Mouse (Mus musculus): Measurements from ENCODE around the gene Epha10.
"Not testable (repeated sequence)": the region's sequence is repeated elsewhere in the genome, so short reads cannot be mapped to it uniquely, and the experiment has no call there.

Epha10 gene

DNA sequence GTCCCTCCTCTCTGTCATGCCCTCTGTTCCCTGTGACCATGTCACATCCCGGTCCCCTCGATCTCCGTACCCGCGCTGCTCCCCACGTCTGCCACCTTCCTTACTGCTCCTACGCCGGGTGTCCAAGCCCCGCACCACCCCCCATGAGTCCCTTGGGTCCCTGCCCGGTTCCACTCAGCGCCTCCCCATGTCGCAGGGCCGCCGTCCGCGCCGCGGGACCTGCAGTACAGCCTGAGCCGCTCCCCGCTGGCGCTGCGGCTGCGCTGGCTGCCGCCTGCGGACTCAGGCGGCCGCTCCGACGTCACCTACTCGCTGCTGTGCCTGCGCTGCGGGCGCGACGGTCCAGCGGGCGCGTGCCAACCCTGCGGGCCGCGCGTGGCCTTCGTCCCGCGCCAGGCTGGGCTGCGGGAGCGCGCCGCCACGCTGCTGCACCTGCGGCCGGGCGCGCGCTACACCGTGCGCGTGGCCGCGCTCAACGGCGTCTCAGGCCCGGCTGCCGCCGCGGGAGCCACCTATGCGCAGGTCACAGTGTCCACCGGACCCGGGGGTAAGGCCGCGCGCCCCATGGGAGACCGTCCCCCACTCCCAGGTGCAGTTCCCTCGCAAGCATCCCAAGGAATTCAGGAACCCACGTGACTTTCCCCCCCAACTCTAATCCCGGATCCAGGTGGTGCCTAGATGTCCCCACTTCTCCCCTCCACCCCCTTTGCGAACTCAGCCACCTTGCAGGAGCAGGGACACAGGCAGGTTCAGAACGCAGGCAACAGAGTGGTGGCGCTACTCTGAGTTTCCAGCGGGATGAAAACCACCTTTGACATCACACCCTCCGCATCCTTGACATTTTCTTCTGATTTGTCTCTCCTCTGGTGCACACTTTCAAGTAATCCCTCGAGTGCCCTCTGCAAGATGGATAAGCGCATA, 14.1 kb downstream of the Epha10 start:
- DNase-seq (ENCODE audit: low spot score in 2 of 2) = no peak

- DNase-seq (ENCODE audit: low spot score in 2 of 2) = no peak
Measured at GRCm38 (mm10) chr4:124898428-124898827, 17.7 kb downstream of the Epha10 start.

DNA sequence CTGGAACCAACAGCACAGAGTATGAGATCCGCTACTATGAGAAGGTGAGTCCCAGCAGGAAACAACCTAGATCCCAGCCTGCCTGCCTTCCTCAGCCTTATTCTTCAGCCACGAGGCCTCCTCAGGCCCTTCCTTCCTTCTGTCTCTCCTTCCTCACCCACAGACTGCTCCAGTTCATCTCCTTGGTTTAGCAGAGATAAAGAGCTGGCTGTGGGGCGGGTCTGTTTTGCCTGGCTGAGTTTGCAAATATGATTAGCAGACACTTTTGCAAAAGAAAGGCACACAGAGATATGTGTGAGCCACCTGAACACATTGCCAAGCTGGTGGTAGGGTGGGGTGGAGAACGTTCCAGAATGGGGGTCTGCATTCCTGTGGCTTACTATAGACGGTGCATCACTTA, 19.2 kb downstream of the Epha10 start:
- no peak for DNase-seq (ENCODE audit: low spot score in 2 of 2)

GRCm38 (mm10) chr4:124905417-124905816, 24.7 kb downstream of the Epha10 start:
- no peak for DNase-seq (ENCODE audit: low spot score in 2 of 2)

GRCm38 (mm10) chr4:124905971-124906822, 25.5 kb downstream of the Epha10 start:
- no peak for DNase-seq (ENCODE audit: low spot score in 2 of 2)

DNA sequence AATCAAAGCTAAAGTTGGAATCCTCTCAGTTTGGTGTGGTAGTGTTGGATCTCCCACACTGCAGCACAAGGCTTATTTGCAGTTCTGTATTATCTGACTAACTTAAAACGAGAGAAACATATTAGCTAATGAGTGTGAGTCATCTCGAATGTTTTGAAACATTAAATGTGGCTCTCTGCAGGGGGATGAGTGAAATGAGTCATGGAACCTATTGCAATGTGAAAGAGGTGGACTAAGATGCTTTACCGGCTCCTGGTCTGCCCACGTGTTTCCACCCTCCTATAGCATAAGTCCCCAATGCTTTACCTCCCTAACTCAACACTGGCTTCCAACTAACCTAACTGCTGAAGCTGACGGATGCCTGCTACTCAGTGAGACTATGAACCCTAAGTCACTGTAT, 47.4 kb downstream of the Epha10 start:
- no peak for DNase-seq (ENCODE audit: low spot score in 2 of 2)

DNA sequence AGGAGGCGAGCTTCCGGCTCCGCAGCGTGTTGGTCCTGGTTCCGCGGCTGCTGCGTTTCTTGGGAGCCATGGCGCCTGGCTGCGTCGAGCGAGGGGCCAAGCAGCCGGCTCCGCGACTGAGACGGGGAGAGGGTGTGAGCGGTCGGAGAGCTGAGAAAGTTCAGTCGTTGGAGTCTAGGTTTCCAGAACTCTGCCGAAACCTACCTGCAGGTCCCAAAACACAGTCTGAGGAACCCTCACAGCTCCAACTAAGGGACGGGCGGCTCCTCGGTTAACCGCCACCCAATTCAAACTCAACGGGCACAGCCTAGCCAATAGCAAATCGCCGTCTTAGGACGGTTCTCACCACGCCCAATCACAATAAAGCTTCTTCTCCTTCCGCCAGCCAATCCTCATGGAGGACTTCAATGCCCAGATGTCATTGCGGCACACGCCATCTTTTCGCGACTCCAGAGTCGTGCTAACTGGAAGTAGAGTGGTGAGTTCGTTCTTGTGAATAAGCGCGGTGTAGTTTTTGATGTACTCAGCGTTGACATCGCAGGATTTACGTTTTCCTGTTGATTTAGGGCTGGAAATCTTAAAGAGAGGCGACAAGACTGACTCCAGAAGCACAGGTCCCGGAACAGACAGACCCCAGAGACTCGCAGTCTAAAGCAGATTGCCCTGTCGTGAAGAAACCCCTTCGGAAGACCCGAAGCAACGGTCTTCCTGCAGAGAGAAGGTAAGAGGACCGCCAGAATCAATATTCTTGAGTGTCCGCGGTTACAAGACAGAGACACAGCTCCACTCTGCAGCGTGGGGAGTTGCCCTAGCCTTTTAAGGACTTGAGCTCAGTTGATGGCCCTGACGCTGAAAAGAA, 56.1 kb downstream of the Epha10 start, which contains the start of gene 9930104L06Rik:
TSS of gene 9930104L06Rik (plus strand) at position 436 of the 859 bp plus-strand sequence.
- DNase-seq (ENCODE audit: low spot score in 2 of 2) = peak; percentile 91 to 93

- DNase-seq (ENCODE audit: low spot score in 2 of 2) = not testable (repeated sequence)
Measured at GRCm38 (mm10) chr4:124939211-124939610, 58.5 kb downstream of the Epha10 start, which contains the start of gene Cdca8. Cdca8 (minus strand) TSS chr4:124939311.

DNA sequence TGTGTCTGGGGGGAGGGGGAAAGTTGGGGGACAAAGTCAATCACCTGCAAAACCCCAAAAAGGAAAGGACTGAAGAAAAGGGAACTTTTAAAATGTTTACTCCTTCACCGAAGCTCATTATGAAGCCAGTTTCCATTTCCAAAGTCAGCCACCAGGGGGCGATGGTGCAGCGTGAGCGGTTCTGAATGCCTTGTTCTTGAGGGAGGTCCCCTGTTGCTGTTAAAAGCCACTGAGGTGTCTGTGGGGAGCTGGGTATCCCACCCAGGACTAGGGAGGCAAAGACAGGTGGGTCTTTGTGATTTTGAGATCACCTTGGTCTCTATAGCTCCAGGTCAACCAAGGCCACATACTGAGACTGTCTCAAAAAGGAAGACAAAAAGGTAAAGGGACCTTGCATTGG, 62.3 kb downstream of the Epha10 start:
- DNase-seq (ENCODE audit: low spot score in 2 of 2) = peak; percentile 59 to 74

GRCm38 (mm10) chr4:124943781-124944180, 63.1 kb downstream of the Epha10 start:
- no peak for DNase-seq (ENCODE audit: low spot score in 2 of 2)

DNA sequence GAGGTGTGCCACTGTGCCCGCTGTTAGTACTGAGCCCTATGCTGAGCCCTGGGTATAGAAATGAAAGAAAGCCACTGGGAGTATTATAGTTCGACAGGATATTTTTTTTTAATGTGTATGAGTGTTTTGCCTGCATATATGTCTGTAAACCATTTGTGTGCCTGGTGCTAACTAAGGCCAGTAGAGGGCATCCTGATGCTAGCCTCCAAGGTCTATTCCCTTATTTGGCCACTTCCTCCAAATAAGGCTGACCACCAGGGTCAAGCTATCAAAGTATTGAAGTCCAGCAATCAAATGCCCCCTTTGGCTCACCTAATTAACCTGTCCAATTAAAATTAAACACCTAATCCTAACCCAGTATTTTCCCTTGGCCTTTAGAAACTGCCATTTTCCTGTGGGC, 64.3 kb downstream of the Epha10 start:
- no peak for DNase-seq (ENCODE audit: low spot score in 2 of 2)

GRCm38 (mm10) chr4:124949488-124949887, 68.8 kb downstream of the Epha10 start:
- no peak for DNase-seq (ENCODE audit: low spot score in 2 of 2)

DNA sequence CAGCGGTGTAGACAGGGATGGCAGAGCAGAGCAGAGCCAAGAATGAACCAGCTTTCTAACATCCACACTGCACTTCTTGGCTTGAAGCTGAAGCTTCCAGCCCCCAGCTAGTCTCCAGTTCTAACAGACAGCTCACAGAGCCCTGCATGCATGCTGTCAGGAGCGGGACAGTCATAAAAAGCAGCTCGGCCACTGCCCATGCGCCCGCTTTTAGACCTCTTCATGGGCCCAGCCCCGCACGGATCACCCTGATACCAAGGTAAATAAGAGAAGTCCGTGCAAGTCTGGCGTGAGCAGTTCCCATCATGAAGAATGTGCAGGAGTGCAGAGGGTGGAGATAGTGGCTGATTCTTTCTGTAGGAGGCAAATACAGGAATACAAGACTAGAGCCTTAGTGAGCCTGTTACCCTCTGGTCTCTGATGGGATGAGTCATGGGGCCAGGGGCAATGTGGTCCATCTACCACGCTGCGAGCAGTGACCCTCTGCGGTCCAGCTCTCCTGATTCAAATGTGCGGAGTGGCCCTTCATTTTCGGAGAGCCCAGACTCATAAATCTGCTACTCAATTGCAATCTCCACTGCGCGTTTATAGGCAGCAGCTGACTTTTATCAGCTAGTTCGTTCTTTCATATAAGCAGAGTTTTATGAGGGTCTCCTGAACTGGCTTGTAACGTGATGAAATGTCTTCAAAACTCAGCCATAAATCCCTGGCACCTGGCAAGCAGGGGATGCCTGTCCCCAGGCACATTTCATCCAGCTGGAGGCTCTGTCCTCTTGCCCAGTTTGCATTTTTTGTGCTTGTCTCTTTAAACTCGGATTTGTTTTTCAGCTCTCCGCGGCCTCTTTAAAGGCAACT, 69.7 kb downstream of the Epha10 start:
- DNase-seq (ENCODE audit: low spot score in 2 of 2) = no peak

DNA sequence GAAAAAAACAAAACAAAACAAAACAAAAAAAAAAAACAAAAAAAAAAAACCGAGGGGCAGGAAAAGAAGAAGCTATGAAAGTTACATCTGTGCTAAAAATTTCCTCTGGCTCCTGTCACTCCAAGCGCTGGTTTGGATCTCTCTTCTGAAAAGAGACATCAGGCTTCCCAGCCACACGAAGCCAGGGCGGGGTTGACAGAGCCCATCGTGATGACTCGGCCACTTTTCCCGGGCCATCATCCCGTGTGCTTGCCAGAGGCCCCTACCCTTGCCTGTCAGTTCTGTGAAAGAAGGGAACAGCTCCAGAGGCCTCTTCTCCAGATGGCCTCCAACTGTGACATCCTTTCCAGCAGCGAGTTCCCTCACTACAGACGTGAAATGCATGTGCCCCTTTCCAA, 70.3 kb downstream of the Epha10 start:
- DNase-seq (ENCODE audit: low spot score in 2 of 2) = no peak

DNA sequence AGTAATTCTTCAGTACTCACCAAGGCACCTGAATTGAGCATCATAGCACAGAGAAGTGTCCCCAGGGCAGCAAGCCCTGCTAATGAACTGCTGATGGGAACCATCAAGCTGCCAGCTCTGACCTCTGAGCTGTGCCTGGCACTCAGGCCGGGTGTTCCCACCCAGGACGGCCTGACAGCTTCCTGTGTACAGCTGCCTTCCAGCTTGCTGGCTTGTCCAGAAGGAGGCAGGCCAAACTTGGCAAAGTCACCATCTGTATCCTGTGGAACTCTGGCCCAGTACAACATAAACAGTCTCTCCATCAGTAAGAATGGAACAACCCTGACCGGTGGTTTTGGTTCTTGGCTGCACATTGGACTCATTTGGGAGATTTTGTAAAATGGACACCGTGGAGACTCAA, 72.8 kb downstream of the Epha10 start:
- no peak for DNase-seq (ENCODE audit: low spot score in 2 of 2)

DNA sequence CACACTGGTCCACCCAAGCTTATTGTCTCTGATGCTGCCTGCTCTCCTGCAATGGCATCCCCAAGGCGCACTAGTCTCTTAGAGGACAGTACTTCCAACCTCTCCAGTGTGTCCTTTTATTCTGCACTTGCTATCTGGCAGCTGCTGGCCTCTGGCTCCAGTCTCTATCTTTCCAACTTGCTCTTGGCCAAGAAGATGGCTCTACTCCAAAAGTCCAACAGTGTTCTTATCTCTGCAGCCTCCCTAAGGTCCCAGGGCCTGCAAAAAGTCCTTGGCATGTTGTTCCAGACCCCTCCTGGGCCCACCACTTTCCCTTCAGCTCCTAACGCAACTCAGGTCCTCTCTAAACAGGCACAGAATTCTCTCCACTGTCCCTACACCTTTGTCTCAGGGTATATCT, 76.6 kb downstream of the Epha10 start:
- no peak for DNase-seq (ENCODE audit: low spot score in 2 of 2)

- no peak for DNase-seq (ENCODE audit: low spot score in 2 of 2)
Measured at GRCm38 (mm10) chr4:124959062-124959461, 78.4 kb downstream of the Epha10 start.

DNA sequence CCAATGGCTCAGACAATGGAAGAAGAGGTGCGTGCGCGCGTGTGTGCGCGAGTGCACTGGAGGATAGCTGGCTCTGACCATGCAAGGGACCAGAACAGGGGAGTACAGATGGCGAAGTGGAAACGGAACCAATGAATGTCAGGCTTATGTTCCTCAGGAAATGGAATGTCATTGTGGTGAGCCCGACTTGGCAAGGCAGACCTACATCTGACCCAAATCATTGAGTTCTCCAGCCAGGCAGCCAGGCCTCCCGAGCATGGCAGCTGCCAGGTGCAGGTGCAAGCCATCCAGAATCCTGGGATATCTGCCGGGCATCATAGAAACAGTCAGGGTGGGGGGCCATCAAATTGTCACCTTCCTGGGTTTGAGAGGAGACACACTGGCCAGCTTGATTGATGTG, 80.2 kb downstream of the Epha10 start:
- no peak for DNase-seq (ENCODE audit: low spot score in 2 of 2)

- no peak for DNase-seq (ENCODE audit: low spot score in 2 of 2)
Measured at GRCm38 (mm10) chr4:124962576-124962975, 81.9 kb downstream of the Epha10 start.

GRCm38 (mm10) chr4:124964912-124965599, 84.4 kb downstream of the Epha10 start:
- no peak for DNase-seq (ENCODE audit: low spot score in 2 of 2)

Measured in natural killer cell, adult 2 months (primary cell).